Mouse (Mus musculus) cortical plate, adult 2 months (tissue): ENCODE results near the gene Mllt3.

Experiments
- CTCF ChIP-seq: fragments of 200-500 bp; IDR thresholded peaks from 2 replicates; pipeline ENCODE4 v1.5.1; 2011; ENCODE audit warnings: mild to moderate bottlenecking, control low read depth, low read length; ENCODE audit not compliant: insufficient read depth; ENCODE audit errors: extremely low read depth
- POLR2A ChIP-seq: fragments of 200-500 bp; IDR thresholded peaks from 2 replicates; pipeline ENCODE4 v1.6.1; 2011; ENCODE audit warnings: mild to moderate bottlenecking, low read length, control low read depth; ENCODE audit not compliant: insufficient read depth; ENCODE audit errors: extremely low read depth

DNA sequence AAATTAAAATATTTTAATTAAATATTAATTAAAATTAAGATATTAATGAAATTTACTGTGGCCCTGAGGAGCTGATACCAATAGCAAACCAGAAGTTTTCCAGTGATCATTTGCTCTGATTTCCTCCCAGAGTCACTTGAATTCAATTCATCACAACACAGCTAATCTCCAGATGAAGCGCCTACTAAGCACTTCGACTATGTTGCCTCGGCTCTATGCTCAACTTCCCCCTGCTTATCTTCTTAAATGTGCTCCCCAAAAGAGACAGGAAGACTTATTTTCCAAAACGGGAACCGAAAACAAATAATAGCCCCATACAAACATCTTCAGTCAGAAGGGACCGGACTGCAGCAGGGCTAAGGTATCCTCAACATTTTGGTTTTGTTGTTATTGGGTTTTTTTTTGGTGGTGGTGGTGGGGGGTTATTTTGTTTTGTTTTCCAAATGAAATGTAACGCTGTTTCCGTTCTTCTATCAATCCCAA lies 90.2 kb downstream of the Mllt3 start:
- TF ChIP-seq POLR2A (no peak), CTCF (no peak)
